Mouse (Mus musculus) adrenal gland, adult 8-10 months (tissue): ENCODE measurements around the gene Tgif1. TPM values are rescaled to one million over a fixed set of nuclear protein-coding genes. Genes with fewer than 3 reads are reported as not detected.

Experiments
- DNase-seq: peaks from one replicate; pipeline ENCODE4 v3.0.0; 2022
- total RNA-seq, 4 experiments: library from RNA; stranded (reverse); gene quantifications; 2 replicates each; pipeline ENCODE4 v1.2.4; 2022

The Tgif1 gene
- total RNA-seq = 10 to 100 TPM; 45.8 to 61.5 (median 60.5) TPM

DNA sequence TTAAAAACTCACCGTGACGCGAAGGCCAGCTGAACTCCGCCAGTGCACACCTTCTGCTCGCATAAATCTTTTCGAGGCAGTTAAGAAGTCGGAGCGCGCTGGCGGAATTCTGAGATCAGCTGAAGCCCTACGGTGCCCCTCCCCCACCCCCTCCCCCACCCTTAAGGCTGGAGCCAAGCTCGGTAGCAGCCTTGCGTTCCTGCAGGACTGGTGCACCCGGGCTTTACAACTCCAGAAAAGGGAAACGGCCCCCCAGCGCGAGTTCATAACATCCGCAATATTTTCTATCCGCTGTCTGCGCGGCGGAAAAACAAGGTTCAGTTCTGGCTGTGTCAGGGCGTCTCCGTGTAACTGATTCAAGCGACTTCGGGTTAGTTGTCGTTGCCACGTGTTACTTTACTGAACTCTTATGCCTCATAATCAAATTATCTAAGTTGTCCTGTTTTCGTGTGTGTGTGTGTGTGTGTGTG, at the start of gene Tgif1:
Gene Tgif1, minus strand, starts transcription at position 111 of the 470 bp plus-strand sequence.
- no peak for DNase-seq

GRCm38 (mm10) chr17:70900660-70901059, 47.3 kb upstream of the Tgif1 start:
- no peak for DNase-seq

GRCm38 (mm10) chr17:70899642-70900041, 46.3 kb upstream of the Tgif1 start:
- DNase-seq = no peak

DNA sequence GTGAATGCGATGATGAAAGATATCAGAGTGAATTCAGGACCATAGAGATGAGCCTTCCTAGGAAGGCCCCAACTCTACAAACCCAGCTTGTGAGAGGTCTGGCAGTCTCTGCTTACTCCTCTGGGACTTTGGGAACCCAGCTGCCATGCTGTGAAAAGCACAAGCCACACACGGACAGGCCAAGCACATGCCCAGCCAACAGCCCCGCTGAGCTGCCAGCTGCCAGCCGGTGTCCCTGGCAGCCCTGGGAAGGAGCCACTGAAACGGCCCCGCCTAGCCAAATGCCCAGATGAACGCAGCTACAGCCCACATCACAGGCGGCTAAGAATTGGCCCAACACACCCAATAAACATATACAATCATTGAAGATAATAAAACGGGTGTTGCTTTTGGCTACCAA, 41.5 kb upstream of the Tgif1 start:
- DNase-seq = no peak

- DNase-seq = no peak
Measured at GRCm38 (mm10) chr17:70893151-70893550, 39.8 kb upstream of the Tgif1 start.

DNA sequence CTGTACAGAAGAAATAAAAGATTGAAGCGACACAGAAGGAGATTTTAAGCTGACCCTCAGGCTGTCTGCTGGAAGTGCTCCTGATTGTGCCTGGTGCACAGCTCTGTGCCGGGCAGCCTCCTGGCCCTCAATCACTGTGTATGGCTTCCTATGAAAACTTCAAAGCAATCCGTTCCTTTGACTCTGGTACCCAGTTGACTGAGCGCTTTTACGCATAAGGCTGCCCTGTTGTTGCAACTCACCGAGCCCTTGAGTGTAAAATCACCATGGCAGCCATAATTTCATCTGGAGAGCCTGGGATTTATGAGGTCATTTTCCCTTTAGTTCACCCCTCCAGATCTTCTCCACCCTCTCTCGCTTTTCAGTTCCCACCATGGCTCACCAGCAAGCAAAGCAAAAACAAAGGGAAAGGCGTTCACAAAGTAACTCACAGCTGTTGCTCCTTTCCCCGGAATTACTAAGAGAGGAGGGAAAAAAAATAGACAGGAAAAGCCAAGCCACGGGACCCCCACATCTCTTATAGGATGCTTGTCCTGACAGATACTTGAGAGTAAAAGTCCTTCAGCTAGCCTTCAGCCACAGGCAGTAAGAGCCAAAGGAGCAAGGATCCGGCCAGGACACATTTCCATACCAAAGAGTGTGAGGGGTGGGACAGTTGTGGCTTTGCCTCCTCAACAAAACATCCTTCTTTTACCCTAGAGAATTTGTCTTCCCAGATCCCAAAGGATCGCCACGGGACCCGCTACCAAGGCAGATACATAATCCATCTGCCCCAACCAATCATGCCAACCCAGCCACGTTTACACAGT, 39.1 kb upstream of the Tgif1 start:
- no peak for DNase-seq

GRCm38 (mm10) chr17:70890571-70890970, 37.2 kb upstream of the Tgif1 start:
- no peak for DNase-seq

DNA sequence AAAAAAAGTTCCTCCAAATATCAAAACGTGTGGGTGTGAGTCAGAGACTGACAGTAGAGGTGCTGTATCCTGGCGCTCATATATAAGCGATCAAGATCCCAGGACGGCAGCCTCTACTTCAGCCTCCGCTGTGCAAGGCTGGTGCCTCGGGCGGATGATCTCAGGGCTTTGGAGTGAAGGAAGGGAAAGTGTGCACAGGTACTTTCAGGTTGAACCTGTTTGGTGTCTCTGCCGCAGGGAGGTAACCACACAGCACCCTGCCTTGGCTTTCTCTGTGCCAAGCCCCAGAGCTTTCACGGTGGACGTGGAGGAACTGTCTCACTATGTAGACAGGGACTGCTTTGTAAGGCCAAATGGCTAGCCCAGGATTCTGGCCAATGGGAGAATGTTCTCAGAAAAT, 35.3 kb upstream of the Tgif1 start:
- DNase-seq = no peak

DNA sequence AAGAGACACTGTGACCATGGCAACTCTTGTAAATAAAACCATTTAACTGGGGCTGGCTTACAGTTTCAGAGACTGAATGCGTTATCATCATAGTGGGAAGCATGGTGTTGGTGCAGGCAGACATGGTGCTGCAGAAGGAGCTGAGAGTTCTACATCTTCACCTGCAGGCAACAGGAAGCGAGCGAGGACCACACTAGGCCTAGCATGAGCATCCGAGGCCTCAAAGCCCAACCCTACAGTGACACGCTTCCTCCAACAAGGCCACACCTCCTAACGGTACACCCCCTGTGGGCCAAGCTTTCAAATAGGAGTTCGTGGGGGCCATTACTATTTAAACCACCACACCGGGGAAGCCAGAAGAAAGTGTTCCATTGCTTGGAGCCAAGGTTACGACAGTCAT, 34.5 kb upstream of the Tgif1 start:
- DNase-seq = no peak

DNA sequence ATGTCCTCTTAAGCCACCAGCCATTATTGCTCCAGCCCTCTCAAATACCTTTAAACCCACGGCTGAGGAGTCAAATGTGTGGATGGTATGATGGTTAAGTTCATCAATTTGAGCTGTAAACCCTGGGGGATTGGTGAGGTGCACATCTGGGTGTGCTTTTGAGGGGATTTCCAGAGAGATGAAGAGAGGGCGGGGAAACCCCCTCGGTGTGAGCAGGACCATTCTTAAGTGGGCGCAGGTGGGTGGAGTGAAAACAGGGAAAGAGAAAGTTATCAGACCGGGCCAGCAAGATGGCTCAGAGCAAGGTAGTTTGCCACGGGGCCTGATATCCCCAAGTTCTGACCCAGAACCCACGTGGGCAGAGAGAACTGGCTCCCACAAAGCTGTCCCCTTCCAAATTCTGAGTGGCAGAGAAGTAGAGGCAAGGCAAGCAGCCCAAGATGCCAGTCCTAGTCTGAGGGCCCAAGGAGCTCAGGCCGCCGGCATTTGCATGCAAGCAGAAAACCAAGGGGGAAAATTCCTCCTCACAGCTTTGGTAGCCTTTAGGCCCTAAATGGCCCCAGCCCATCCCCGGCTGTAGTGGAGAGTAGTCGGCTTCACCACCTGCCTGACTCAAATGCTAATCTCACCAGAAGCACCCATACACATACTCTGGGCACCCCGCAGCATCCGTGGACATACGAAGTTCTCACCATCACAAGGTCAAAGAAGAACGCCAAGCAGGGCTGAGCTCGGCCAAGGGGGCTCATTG, 33.5 kb upstream of the Tgif1 start:
- no peak for DNase-seq

DNA sequence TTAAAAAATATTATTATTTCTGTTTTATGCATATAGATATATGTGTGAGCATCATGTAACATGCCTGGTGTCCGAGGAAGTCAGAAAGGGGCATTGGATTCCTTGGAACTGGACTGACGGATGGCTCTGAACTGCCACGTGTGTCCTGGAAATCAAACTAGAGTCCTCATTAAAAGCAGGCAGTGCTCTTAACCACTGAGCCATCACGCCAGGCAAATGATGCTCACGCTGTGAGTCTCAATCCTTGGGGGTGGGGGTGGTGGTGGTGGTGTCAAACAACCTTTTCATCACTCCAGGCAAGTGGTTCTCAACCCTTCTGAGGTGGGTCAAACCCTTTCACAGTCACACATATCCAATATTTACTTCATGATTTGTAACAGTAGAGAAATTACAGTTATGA, 32.5 kb upstream of the Tgif1 start:
- no peak for DNase-seq

DNA sequence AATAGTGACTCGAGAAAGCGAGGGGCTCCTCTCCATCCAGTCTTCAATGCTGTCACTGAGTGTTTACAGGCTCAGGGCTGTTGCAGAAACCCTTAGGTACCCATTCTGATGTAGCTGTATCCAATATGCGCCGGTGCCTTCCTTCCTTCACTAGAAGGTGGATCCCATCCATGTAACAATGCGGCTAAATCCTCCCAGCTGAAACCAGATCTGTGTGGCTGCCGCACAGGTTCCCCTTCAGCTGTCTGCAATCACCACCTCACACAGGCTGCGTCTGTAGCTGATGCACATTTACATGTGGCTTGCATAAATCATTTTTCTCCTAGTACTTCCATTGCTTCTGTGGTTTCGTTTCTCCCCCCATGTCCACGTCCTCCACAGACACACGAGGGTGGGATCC, 28.6 kb upstream of the Tgif1 start:
- DNase-seq = no peak

DNA sequence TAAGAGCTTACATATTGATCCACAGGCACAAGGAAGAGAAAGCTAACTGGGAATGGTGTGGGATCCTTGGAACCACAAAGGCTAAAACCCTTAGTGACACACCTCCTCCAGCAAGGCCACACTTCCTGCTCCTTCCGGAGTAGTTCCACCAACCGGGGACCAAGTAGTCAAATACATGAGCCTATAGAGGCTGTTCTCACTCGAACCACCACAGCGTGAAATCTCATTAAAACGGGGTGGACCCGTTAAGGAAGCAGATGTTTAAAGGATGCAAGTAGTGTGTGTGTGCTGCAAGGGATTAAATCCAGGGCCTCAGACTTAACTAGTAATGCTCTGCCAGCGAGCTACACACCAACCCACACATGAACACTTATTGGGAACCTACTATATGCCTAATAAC, 27.8 kb upstream of the Tgif1 start:
- DNase-seq = no peak

GRCm38 (mm10) chr17:70878237-70878636, 24.9 kb upstream of the Tgif1 start:
- DNase-seq = no peak

GRCm38 (mm10) chr17:70873778-70874124, 20.4 kb upstream of the Tgif1 start:
- no peak for DNase-seq

DNA sequence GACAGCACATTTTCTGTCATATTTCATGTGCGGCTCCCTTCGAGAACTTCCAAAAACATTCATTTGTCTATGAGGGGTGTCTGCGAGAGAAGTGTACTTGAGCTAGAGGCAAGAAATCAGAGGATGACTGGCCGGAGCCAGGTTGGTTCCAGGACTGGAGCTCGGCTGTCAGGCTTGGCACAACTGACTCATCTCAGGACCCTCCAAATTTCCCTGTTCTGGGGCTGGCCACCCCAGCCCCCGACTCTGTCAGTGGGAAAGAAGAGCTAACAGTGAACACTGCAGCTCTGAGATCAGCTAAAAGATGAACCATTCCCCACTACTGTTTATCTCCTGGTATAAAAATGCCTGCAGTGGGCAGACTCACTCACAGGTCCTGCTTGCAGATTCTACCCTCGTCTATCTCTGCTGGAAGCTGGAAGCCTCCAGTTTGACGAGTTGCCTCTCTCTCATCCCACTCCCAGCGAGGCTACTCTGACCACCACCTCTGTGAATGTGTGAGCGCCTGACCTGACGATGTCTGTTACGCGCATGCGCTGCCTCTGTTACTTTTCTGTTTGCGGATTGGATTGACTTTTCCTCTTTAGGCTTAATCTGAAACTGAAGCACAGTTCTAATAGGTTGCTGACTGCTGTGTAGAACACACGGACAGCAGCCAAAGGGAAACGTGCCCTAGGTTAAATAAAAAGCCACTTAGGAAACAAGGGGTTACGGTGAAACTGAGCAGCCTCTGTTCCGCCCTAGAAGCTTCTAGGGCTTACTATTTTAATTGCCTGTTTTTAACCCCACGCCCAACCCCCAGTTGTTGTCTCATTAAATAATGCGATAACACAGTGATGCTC, 19.8 kb upstream of the Tgif1 start:
- DNase-seq = no peak

DNA sequence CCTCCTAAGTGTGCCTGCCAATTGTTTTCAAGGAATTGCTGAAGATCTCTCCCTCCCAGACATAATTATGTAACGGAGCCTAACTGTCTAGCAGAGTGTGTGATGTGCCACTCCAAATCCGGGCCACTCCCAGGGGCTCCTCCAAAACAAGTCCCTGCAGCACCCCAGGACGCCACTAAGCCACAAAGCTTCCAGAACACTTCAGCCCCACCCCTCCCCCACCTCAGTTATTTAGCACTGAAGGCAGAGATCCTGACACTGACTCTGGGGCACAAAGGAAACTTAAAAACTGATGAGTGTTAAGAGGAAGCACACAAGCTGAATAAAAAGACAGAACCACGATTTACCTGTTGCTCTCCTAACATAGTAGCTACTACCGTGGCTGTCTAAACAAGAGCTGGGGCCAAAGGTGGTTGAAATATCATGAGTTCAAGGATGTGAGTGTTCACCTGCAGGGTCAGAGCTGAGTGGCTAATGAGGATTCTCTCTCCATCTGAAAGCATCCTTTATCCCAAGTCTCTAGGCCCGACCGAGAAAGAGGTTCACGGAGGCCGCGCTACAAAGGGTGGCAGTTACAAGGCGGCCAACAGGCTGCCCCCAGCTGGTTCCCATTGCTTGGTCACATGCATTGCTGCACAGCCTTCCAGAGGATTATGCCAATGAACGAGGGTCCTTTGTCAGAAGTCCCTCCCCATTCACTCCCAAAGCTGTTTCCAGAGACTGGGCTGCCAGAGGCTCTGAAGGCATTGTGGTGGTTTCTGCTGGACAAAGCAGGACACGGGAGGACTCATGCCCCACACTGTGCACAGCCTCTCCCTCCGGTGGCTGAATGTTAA, 19.0 kb upstream of the Tgif1 start:
- DNase-seq = no peak

DNA sequence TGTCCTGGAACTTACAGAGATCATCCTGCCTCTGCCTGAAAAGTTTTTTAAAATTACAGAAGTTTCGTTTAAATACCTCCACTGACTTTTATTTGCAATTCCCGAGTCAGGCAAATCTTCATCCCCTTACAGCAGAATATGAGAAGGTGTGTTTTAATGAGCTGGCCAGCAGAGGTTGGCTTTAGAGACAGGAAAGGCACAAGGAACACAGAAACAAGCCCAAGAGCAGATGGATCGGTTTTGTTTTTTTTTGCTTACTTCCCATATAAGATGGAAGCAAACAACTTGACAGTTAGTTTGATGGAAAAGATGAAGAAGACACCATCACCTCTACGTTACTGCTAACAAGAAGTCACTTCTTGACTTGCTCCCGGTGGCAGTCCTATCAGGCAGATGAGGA, 18.3 kb upstream of the Tgif1 start:
- DNase-seq = no peak

DNA sequence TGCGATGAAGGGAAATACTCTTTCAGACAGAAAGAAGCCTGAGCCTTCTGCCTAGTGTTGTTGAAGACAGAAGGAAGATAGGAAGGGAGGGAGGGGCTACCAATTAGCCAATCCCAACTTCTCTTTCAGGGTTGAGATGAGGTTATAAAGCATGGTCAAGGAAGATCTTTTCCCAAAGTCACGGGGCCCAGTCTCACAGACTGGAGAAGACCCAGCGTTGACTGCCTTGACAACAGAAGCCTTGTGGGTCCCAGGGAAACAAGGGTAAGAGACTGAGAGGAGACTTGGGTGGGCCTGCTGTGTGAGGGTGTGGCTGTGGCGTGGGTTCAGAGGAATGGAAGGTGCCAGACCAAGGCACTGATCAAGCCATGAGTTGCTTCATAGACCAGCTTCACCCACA, 17.2 kb upstream of the Tgif1 start:
- no peak for DNase-seq

DNA sequence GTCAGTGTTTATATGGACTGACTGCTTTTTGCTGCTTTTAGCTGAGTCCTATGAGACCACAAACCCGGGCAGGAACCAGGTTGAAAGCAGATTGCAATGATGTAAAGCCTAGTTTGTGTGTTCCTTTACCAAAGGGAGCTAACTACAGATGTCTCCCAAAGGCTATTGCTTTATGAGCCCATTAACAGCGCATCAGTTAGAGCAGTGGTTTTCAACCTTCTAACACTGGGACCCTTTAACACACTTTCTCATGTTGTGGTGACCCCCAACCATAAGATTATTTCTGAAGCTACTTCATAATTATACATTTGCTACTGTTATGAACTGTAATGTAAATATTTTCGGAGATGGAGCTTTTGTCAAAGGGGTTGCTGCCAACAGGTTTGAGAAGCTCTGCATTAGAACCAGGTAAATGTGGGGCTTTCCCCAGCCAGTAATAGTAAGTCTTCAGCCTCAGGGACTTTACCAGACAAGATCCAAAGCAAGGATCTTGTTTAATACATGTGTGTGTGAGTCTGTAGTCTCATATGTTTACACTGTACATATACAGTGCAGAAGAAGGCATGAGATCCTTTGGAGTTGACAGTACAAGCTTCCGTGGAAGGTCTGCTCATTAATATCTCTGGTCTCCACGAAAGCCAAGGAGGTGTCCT, 15.4 kb upstream of the Tgif1 start:
- DNase-seq = no peak

DNA sequence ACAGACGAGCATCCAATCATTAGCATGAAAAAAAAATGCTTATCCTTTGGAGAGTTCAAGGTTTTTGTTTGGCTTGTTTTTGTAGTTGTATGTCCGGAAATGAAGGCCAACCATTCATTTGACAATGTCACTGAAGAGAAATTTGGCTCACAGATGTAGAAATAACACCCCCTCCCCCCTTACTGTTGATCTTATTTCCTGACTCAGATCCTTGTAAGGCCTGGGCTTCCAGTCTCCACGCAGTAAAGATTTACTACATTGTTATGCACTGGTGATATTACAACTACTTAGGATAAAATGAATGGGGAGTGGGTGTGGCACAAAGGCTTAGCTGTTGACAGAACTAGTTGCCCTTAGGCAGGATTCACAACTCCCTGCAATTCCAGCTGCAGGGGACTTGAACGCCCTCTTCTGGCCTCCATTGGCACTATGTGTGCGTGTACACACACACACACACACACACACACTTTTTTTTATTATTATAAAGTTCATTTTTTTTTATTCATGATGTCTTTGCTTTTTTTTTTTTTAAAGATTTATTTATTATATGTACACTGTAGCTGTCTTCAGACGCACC, 13.3 kb upstream of the Tgif1 start:
- DNase-seq = no peak
